Mouse (Mus musculus): ENCODE data around the gene Btbd6. TPM values are rescaled to one million over a fixed set of nuclear protein-coding genes. Genes with fewer than 3 reads are reported as not detected.
A peak's percentile ranks its signal among the peaks of the same experiment; 100 is the strongest.

Btbd6 gene
- total RNA-seq, 1 experiment from 2014 or later, result 7.2 TPM

- ATAC-seq (ENCODE audit: extremely low read depth, insufficient number of reproducible peaks, low FRiP score, poor library complexity, severe bottlenecking), result no peak
These were observed 23.4 kb downstream of the Btbd6 start for GRCm38 (mm10) chr12:112999569-113000293.

GRCm38 (mm10) chr12:113000294-113001132, 24.2 kb downstream of the Btbd6 start, which contains the start of gene Brf1:
Brf1 (minus strand) TSS chr12:113000704.
- peak; percentile 95 for ATAC-seq (ENCODE audit: extremely low read depth, insufficient number of reproducible peaks, low FRiP score, poor library complexity, severe bottlenecking)

DNA sequence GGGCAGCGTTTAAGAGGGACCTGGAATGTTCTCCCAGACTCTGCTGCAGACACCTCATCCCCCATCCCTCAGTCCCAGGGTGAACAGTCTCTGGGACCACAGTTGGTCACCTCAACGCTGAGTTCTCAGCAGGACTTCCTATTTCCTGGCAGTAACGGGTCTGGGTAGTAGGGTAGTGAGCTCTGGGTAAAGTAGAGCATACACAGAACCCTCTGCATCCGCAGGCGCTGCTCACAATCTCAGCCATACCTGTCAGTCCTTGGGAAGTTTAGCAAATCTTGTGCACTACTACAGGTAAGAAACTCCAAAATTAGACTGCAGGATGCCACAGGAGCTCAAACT, 24.8 kb downstream of the Btbd6 start:
- peak; percentile 6; the same call in 1 of the 2 replicates for ATAC-seq (ENCODE audit: extremely low read depth, insufficient number of reproducible peaks, low FRiP score, poor library complexity, severe bottlenecking)

DNA sequence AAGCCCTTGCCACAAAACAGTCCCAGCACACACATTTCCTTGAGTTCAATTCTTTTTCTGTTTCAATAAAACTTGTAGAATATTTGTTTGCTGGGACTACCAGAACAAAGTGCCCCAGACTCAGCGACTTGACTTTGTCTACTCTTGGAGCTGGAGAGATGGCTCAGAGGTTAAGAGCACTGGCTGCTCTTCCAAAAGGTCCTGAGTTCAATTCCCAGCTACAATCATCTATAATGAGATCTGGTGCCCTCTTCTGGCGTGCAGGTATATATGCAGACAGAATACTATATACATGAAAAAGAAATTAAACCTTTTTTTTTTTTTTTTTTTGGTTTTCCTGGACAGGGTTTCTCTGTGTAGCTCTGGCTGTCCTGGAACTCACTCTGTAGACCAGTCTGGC, 26.4 kb downstream of the Btbd6 start:
- ATAC-seq (ENCODE audit: extremely low read depth, insufficient number of reproducible peaks, low FRiP score, poor library complexity, severe bottlenecking), result no peak

DNA sequence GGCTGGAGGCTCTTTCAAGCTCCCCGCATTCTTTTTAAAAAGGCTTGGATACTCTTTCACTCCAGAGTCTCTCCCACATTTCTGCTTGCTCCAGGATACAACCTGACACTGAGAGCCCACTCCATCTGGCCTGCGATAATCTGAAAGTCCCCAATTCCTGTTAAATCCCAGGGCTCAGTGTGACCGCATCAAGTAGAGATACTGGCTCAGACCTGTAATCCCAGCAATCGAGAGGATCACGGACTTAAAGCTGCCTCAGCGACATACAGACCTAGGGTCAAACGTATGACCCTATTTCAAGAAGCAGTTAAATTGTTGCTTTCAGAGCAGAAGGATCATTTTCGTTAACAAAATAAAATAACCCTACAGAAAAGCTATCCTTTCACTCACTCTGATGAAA, 27.7 kb downstream of the Btbd6 start:
- no peak for ATAC-seq (ENCODE audit: extremely low read depth, insufficient number of reproducible peaks, low FRiP score, poor library complexity, severe bottlenecking)

DNA sequence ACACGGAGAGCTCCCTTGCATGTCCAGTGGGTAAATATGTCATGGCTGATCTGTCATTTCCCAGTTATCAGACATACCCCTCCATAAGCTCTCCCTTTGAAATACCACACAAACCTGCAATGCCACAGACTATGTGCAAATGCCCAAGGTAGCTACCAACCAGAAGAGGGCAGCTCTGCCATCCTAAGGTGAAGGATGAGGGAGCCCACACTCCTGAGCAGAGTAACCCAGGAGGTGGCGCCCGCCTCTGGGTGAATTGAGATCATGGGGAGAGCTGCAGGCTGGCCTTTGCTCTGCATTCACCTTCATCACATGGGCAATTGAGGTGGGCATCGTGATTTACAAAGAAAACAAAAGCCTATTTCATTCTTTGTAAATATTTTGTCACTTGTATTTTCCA, 28.7 kb downstream of the Btbd6 start:
- peak; percentile 51 for ATAC-seq (ENCODE audit: extremely low read depth, insufficient number of reproducible peaks, low FRiP score, poor library complexity, severe bottlenecking)

DNA sequence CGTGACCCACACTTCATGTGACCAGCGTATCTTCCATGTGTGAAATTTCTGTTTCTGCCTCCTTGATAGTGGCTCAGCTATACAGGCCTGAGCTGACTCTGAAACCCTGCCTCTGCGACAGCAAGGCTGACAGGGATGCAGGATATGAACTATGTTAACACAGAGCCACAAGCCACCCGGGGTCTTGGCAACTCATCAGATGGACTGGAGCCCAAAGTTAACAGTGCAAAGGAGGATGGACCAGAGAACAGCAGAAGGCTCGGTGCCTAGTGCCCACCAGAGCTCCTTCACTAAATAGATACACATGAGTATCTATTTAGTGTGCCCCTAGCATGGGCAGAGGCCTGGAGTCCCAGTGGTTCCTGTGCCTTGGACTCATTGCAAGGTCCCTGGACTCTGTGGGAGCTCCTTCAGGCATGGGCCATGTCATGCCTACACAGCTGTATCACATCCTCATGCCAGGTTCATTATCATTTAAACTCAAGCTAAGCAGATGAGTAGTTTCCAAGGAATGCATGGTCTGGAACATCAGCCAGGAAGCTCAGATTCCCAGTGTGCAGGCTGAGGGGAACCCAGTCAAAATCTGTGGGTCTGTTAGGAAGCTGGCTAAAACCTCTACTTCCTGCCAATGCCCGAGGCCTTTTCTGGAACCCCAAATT, 35.5 kb downstream of the Btbd6 start:
- ATAC-seq (ENCODE audit: extremely low read depth, insufficient number of reproducible peaks, low FRiP score, poor library complexity, severe bottlenecking), result no peak

DNA sequence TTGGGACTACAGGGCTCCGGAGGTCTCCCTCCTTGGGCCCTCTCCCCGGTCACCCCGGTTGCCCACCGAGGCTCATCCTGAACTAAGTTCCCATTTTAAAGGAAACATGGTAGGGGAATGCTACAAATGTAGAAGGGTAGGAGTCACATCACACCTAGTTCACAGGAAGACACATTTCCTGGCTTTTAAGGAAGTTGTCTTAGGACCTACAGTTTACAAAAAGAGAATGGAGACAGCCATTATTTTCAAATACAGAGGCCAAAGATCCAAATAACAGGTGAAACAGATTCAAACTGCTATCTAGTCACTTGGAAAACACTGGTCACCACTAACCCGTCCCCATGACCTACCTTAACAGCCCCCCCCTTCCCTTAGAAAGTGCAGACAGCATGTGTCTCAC, 36.2 kb downstream of the Btbd6 start:
- no peak for ATAC-seq (ENCODE audit: extremely low read depth, insufficient number of reproducible peaks, low FRiP score, poor library complexity, severe bottlenecking)

DNA sequence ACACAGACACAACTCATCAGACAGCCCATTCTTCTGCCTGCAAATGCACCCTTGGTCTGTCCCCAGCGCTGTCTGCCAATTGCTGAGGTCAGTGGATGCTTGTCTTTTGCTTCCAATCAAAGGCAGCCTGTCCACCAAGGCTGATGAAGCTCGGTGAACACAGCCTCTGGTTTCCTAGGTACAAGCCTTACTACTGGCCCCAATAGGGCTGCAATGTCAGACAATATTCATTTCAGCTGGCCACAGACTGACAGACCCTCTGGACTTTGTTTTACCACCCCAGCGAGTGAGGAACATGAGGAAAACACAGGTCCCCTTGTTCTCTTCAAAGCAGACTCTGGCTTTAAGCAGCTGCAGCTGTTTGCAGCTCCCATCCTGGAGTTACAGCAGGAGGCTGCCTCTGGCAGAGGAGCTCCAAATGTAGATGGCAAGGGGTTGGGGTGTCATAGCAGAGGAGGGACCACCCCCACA, 36.8 kb downstream of the Btbd6 start:
- ATAC-seq (ENCODE audit: extremely low read depth, insufficient number of reproducible peaks, low FRiP score, poor library complexity, severe bottlenecking), result no peak

GRCm38 (mm10) chr12:113013604-113014558, 37.6 kb downstream of the Btbd6 start, which contains the start of gene Pacs2:
Pacs2 (plus strand) TSS chr12:113014508.
- ATAC-seq (ENCODE audit: extremely low read depth, insufficient number of reproducible peaks, low FRiP score, poor library complexity, severe bottlenecking), result peak; percentile 81

GRCm38 (mm10) chr12:113014561-113015556, 38.6 kb downstream of the Btbd6 start:
- ATAC-seq (ENCODE audit: extremely low read depth, insufficient number of reproducible peaks, low FRiP score, poor library complexity, severe bottlenecking), result no peak

GRCm38 (mm10) chr12:113015956-113016355, 39.7 kb downstream of the Btbd6 start:
- no peak for ATAC-seq (ENCODE audit: extremely low read depth, insufficient number of reproducible peaks, low FRiP score, poor library complexity, severe bottlenecking)

DNA sequence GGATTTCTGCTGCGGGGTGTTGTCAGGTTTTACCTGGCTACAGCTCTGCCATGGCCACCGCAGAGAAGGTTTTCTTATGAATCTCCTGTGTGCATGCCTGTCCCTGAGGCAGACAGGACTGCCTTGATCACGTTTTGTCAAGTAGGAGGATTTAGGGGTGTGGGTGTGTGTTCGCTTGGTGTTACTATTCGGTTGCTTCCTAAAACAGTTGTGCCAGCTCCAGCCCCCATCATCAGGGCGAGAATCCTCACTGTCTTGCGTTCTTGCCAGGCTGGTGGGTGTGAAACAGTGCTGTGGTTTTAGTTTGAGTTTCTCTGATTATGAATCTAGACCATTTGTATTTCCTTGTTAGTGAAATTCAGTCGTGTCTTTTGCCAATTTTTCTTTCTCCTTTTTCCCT, 40.7 kb downstream of the Btbd6 start:
- ATAC-seq (ENCODE audit: extremely low read depth, insufficient number of reproducible peaks, low FRiP score, poor library complexity, severe bottlenecking), result no peak

- no peak for ATAC-seq (ENCODE audit: extremely low read depth, insufficient number of reproducible peaks, low FRiP score, poor library complexity, severe bottlenecking)
These were observed 41.2 kb downstream of the Btbd6 start for GRCm38 (mm10) chr12:113017429-113017984.

- no peak for ATAC-seq (ENCODE audit: extremely low read depth, insufficient number of reproducible peaks, low FRiP score, poor library complexity, severe bottlenecking)
These were observed 42.5 kb downstream of the Btbd6 start for GRCm38 (mm10) chr12:113018763-113019162.

DNA sequence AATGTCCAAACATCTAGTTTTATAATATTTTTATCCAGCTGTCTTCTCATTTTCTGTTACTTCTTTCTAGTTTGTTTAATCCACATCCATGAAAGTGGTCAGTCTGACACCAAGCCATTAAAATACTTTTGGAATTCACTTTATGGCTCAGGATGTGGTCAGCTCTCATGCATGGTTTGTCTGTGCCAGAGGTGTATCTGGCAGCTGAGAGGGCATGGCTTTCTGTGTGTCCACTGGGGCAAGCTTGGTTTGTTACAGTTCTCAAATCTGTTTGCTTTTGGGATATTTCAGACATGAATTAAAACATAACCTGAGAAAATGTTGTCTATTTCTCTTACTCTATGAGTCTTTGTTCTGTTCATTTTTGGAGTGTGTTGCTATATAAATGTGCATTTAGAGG, 45.2 kb downstream of the Btbd6 start:
- ATAC-seq (ENCODE audit: extremely low read depth, insufficient number of reproducible peaks, low FRiP score, poor library complexity, severe bottlenecking), result no peak

DNA sequence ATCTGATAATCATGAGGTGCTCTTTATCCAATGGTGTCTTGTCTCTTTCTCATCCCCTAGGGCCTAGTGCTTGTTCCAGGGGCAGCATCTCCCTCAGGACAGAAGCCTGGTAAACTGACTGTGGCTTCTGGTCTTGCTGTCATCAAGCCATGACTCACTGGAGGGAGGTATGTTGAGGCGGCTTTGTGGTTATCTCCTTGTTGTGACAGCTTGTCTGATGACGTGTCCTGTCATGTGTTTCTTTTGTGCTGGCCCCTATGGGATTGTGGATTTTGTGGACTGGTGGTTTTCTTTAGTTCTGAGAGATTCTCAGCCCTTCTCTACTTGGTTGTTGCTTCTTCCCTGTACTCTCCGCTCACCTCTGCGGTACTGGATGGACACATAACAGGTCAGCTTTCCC, 46.8 kb downstream of the Btbd6 start:
- 0 out of 2 replicates have a peak, but pooled peaks have one; percentile 40 for ATAC-seq (ENCODE audit: extremely low read depth, insufficient number of reproducible peaks, low FRiP score, poor library complexity, severe bottlenecking)
